Mouse (Mus musculus) limb, embryonic 14.5 days (tissue): ENCODE measurements at regions not wholly inside any gene's neighbourhood (a gene's known extent, or its start where the extent isn't known, plus 50 kb on each side); places are given as distances from the start of the nearest gene placed in this dataset.

ENCODE experiments used
- ATAC-seq: fragments of 200-750 bp; cut with Nextera tagmentation; 2 replicates; pipeline ENCODE4 v1.8.0; 2017; ENCODE audit warnings: low read depth, moderate number of reproducible peaks, moderate TSS enrichment; ENCODE audit not compliant: low FRiP score
- DNase-seq: peaks from one replicate; pipeline ENCODE4 v3.0.0-alpha.2; 2015; ENCODE audit warnings: low spot score
- H3K27ac ChIP-seq: fragments of 300-500 bp; sonication (generic); replicated peaks from 2 replicates; pipeline ENCODE4 v1.5.1; 2014; ENCODE audit warnings: low read depth, mild to moderate bottlenecking, low read length, moderate library complexity, mixed read lengths
- H3K27me3 ChIP-seq: fragments of 300-500 bp; sonication (generic); 2 replicates; pipeline ENCODE4 v1.6.1; 2014; ENCODE audit warnings: low read length, mixed read lengths; ENCODE audit not compliant: control insufficient read depth, insufficient read depth
- H3K36me3 ChIP-seq: fragments of 300-500 bp; sonication (generic); 2 replicates; pipeline ENCODE4 v1.6.1; 2014; ENCODE audit warnings: mild to moderate bottlenecking, low read length, moderate library complexity, mixed read lengths; ENCODE audit not compliant: control insufficient read depth, insufficient read depth
- H3K4me1 ChIP-seq: fragments of 300-500 bp; sonication (generic); 2 replicates; pipeline ENCODE4 v1.6.1; 2014; ENCODE audit warnings: antibody characterized with exemption, low read length, mixed read lengths; ENCODE audit not compliant: control insufficient read depth, insufficient read depth
- H3K4me2 ChIP-seq: fragments of 300-500 bp; sonication (generic); replicated peaks from 2 replicates; pipeline ENCODE4 v1.6.1; 2014; ENCODE audit warnings: low read depth, mild to moderate bottlenecking, low read length, moderate library complexity; ENCODE audit not compliant: severe bottlenecking
- H3K4me3 ChIP-seq: fragments of 300-500 bp; sonication (generic); replicated peaks from 2 replicates; pipeline ENCODE4 v1.5.1; 2014; ENCODE audit warnings: low read length
- H3K9ac ChIP-seq: fragments of 300-500 bp; sonication (generic); 2 replicates; pipeline ENCODE4 v1.6.1; 2014; ENCODE audit warnings: mild to moderate bottlenecking, low read depth, low read length, moderate library complexity; ENCODE audit not compliant: severe bottlenecking
- H3K9me3 ChIP-seq: fragments of 300-500 bp; sonication (generic); 2 replicates; pipeline ENCODE4 v1.6.1; 2016; ENCODE audit warnings: low read length; ENCODE audit not compliant: control insufficient read depth
- POLR2A ChIP-seq: fragments of 200-500 bp; IDR thresholded peaks from 2 replicates; pipeline ENCODE4 v1.8.0; 2012; ENCODE audit warnings: inconsistent platforms, mild to moderate bottlenecking, moderate library complexity, borderline replicate concordance; ENCODE audit not compliant: insufficient read depth, insufficient read length; ENCODE audit errors: extremely low read depth
- WGBS: fragments of 180-500 bp; shearing (Covaris S2); extraction: QIAGEN DNeasy Blood & Tissue Kit; methylation state at CpG from one replicate; pipeline ENCODE4 v1.1.7; 2014; 5-methylcytosine and 5-hydroxymethylcytosine counted together

- DNase-seq, result no peak
- Histone ChIP-seq H3K4me1 (no peaks in the 10 kb centered on the region), H3K36me3 (no peaks in the 10 kb centered on the region), H3K27me3 (no peaks in the 10 kb centered on the region), H3K9me3 (no peaks in the 10 kb centered on the region), H3K27ac (no peak overlapping the region), H3K9ac (no peak overlapping the region), H3K4me3 (no peak overlapping the region), H3K4me2 (no peak overlapping the region)
- no peak for TF ChIP-seq POLR2A
- WGBS, result 80% methylated on average over 4 of the region's 4 CpGs
- ATAC-seq, result no peak
Measured at GRCm38 (mm10) chr3:155462095-155462494, 368.9 kb downstream of the Lrriq3 start.

- Histone ChIP-seq H3K9ac (no peak overlapping the region), H3K4me1 (no peaks in the 10 kb centered on the region), H3K9me3 (no peaks in the 10 kb centered on the region), H3K4me3 (no peak overlapping the region), H3K27ac (no peak overlapping the region), H3K27me3 (no peaks in the 10 kb centered on the region), H3K4me2 (no peak overlapping the region), H3K36me3 (no peaks in the 10 kb centered on the region)
- ATAC-seq (no peak), DNase-seq (no peak)
- TF ChIP-seq POLR2A, result no peak
- WGBS, result 80% methylated on average over 2 of the region's 2 CpGs
Measured at GRCm38 (mm10) chr3:155470742-155471141, 377.5 kb downstream of the Lrriq3 start.

- Histone ChIP-seq H3K4me1 (0 out of 2 replicates have a peak, but pooled peaks cover 3% of the 10 kb centered on the region), H3K9me3 (no peaks in the 10 kb centered on the region), H3K36me3 (no peaks in the 10 kb centered on the region), H3K4me3 (no peak overlapping the region), H3K27me3 (no peaks in the 10 kb centered on the region), H3K9ac (no peak overlapping the region), H3K27ac (no peak overlapping the region), H3K4me2 (no peak overlapping the region)
- DNase-seq (no peak), ATAC-seq (no peak)
- 65% methylated on average over 2 of the region's 2 CpGs for WGBS
- no peak for TF ChIP-seq POLR2A
Measured at GRCm38 (mm10) chr3:155485487-155485886, 392.3 kb downstream of the Lrriq3 start.

GRCm38 (mm10) chr3:155487877-155488537 is 394.8 kb downstream of the Lrriq3 start:
- H3K4me3 ChIP-seq, result no peak overlapping the region
- TF ChIP-seq POLR2A, result no peak
- no peak overlapping the region for H3K27ac ChIP-seq
- H3K4me2 ChIP-seq, result no peak overlapping the region
- WGBS, result 23% methylated on average over 8 of the region's 8 CpGs
- H3K27me3 ChIP-seq, result no peaks in the 10 kb centered on the region
- H3K9ac ChIP-seq, result no peak overlapping the region
- no peaks in the 10 kb centered on the region for H3K9me3 ChIP-seq
- no peak for DNase-seq
- 0 out of 2 replicates have a peak, but pooled peaks cover 3% of the 10 kb centered on the region for H3K4me1 ChIP-seq
- no peaks in the 10 kb centered on the region for H3K36me3 ChIP-seq
- peak; percentile 63 for ATAC-seq

- DNase-seq, result no peak
- Histone ChIP-seq H3K27me3 (no peaks in the 10 kb centered on the region), H3K4me2 (no peak overlapping the region), H3K4me1 (0 out of 2 replicates have a peak, but pooled peaks cover 3% of the 10 kb centered on the region), H3K9ac (no peak overlapping the region), H3K27ac (no peak overlapping the region), H3K36me3 (no peaks in the 10 kb centered on the region), H3K4me3 (no peak overlapping the region), H3K9me3 (no peaks in the 10 kb centered on the region)
- 58% methylated on average over 1 of the region's 1 CpGs for WGBS
- no peak for ATAC-seq
- no peak for TF ChIP-seq POLR2A
Measured at GRCm38 (mm10) chr3:155490670-155491069, 397.4 kb downstream of the Lrriq3 start.
